Mouse (Mus musculus): Measurements from ENCODE around the gene Lrch4.

DNA sequence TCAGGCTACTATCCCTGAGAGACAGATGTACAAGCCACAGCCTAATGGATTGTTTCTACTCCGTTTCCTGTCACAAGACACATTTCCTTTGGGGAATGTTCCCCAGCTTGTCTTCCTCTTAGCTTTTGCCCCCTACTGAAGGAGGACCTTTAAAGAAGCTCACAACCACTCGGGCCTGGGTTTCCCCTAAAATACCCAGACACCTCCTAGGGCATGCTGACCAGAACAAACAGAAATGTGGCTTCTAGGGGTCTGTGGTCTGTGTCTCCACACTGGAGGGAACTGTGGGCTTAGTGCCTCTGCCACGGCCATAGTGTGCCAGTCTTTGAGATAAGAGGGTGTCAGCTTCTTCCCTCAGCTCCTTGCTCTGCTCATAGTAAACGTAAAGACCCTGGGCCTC is 2.7 kb downstream of the Lrch4 start:
- no peak for TF ChIP-seq CTCF (IDR thresholded peaks at IDR 0.05; ENCODE audit: insufficient read depth, low read depth, low read length)
- no peak for TF ChIP-seq POLR2A (IDR thresholded peaks at IDR 0.05; ENCODE audit: insufficient read depth, low read depth, low read length)

Data from olfactory bulb, adult 2 months (tissue).